In the genomic region with DNA sequence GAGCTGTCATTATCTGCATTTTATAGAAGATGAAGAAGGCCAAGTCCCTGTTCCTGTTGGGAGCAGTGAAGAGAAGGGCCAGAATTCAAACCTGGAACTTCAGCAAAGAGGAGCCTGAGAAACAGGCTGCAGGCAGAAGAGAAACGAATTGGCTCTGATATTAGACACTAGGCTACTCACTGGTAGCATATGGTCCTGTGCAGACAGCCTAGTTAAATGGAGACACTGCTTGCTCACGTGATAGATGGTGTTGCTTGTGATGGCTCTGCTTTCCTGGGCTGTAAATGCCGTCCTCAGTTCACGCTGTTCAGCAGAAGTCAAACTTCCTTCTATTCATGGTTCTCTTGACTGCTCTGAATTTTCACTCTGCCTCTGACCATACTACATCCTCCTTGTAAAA, we compare ENCODE assay signal across 19 mouse cellular contexts.
"Had no signal": no experiment of that assay in that cellular context is flagged by ENCODE, and none has a peak within 500 bp of the region (broad histone marks: within the 10 kb centered on the region; RNA-seq: fewer than 3 reads in every experiment).

No protein-coding gene starts in this region.

- H3K27me3 ChIP-seq: kidney, embryonic 15.5 days; limb, embryonic 12.5 days; limb, embryonic 15.5 days; midbrain, embryonic 12.5 days; midbrain, embryonic 15.5 days; neural tube, embryonic 12.5 days; neural tube, embryonic 15.5 days; stomach, embryonic 15.5 days had no signal

- H3K4me3 ChIP-seq: kidney, embryonic 15.5 days; limb, embryonic 12.5 days; limb, embryonic 15.5 days; midbrain, embryonic 12.5 days; midbrain, embryonic 15.5 days; neural tube, embryonic 12.5 days; neural tube, embryonic 15.5 days; stomach, embryonic 15.5 days had no signal

- H3K4me1 ChIP-seq: limb, embryonic 12.5 days; limb, embryonic 15.5 days; midbrain, embryonic 12.5 days; midbrain, embryonic 15.5 days; neural tube, embryonic 12.5 days; neural tube, embryonic 15.5 days; stomach, embryonic 15.5 days had no signal

- H3K27ac ChIP-seq: kidney, embryonic 15.5 days; limb, embryonic 12.5 days; limb, embryonic 15.5 days; liver, embryonic 14.5 days; macrophage; midbrain, embryonic 12.5 days; midbrain, embryonic 15.5 days; neural tube, embryonic 12.5 days; neural tube, embryonic 15.5 days; stomach, embryonic 15.5 days had no signal

- DNase-seq: kidney, postnatal 10 days; kidney, postnatal 4 days; left cerebral cortex, postnatal 4 days; liver, postnatal 0 days; lung, embryonic 14.5 days; right cerebral cortex, adult 18-20 months; right cerebral cortex, postnatal 14 days; spleen, adult 18-20 months; thymus, postnatal 25 days had no signal
